Mouse (Mus musculus): ENCODE measurements around the gene Slc35e3.
"Not testable (repeated sequence)": the region's sequence is repeated elsewhere in the genome, so short reads cannot be mapped to it uniquely, and the experiment has no call there.

Slc35e3 gene

GRCm38 (mm10) chr10:117712871-117713270 is 33.3 kb downstream of the Slc35e3 start:
- DNase-seq (ENCODE audit: low spot score) = no peak

GRCm38 (mm10) chr10:117712191-117712754 is 33.9 kb downstream of the Slc35e3 start:
- DNase-seq (ENCODE audit: low spot score) = no peak

- no peak for DNase-seq (ENCODE audit: low spot score)
Observed at GRCm38 (mm10) chr10:117711408-117711807, 34.8 kb downstream of the Slc35e3 start.

DNA sequence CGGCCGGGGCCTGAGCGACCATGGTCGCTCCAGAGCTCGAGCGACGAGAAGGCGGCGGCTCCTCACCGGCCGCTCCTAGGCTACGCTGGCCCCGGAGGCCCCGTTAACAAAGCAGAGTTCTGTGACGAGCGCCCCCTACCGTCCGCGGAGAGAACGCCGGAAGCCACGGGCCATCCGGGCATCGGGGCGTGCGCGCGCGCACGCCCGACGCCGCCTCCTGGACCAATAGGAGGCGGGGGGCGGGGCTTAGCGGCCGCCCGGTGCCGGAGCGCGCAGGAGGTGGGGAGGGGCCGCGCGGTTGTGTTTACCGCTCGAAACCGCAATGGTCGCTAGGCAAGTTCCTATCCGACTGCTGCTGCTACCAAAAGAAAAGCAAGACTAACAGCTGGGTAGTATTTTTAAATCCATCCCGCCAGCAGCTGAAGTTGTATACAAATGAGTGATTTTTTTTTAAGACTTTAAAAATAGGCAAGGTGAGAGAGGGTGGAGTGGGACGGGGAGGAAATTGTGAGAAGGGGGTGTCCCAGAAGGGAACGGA is 35.5 kb downstream of the Slc35e3 start, which contains the start of gene Mdm2:
Gene Mdm2, minus strand, starts transcription at position 155 of the 538 bp plus-strand sequence.
- peak; percentile 98 for DNase-seq (ENCODE audit: low spot score)

GRCm38 (mm10) chr10:117709930-117710603 is 36.1 kb downstream of the Slc35e3 start:
- DNase-seq (ENCODE audit: low spot score) = peak; percentile 64

DNA sequence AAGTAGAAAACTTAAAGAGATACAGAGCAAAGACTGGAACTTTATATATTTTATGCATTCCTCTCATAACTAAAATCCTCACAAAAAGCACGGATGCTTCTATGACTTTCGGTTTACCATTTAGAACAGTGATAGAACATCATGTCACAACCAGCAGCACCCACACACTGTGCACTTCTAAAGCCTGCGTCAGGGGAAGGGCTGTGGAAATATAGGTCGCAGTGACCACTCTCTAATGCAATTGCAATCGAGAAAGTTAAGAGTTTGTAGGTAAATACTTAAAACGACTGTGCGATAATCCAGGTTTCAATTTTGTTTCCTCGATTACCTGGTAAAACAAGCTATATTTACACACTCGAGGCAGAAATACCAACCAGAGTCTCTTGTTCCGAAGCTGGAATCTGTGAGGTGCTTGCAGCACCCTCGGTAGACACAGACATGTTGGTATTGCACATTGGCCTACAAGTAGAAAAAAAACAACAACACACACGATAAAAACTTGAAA is 36.8 kb downstream of the Slc35e3 start:
- no peak for DNase-seq (ENCODE audit: low spot score)

DNA sequence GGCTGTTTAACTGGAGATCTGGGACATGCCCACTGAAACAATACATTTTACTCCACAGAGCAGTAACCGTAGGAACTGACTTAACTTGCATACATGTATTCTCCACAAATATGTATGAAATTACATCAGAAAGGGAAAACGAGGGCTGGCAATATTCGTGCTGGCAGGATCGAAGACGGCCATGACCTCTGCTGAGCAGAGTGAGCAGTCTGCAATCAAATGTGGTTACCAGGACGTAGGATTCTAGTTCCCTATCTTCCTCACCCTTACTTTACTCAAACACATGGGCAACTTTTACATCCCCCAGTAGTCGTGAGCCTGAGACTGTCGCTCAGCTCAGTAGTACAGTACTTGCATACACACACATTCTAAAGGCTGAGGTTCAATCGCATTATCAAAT is 37.3 kb downstream of the Slc35e3 start:
- DNase-seq (ENCODE audit: low spot score) = no peak

- no peak for DNase-seq (ENCODE audit: low spot score)
Observed at GRCm38 (mm10) chr10:117708376-117708775, 37.8 kb downstream of the Slc35e3 start.

- no peak for DNase-seq (ENCODE audit: low spot score)
Observed at GRCm38 (mm10) chr10:117707114-117707838, 38.9 kb downstream of the Slc35e3 start.

DNA sequence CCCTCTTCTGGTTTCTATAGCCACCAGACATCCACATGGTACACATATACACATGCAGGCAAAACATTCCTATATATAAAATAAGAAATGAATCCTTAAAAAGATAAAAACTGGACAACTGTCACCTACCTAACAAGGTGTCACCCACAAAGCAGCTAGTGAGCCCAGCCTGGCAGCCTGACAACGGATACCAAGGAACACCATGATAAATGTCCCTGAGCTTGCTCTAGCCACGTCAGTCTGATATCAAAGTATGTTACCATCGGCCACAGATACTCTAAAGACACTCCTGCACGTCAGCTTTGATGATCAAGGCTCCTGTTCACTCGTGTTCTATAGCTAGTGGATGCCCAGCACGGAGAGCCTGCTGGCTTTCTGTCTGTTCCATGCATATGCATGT is 39.7 kb downstream of the Slc35e3 start:
- no peak for DNase-seq (ENCODE audit: low spot score)

DNA sequence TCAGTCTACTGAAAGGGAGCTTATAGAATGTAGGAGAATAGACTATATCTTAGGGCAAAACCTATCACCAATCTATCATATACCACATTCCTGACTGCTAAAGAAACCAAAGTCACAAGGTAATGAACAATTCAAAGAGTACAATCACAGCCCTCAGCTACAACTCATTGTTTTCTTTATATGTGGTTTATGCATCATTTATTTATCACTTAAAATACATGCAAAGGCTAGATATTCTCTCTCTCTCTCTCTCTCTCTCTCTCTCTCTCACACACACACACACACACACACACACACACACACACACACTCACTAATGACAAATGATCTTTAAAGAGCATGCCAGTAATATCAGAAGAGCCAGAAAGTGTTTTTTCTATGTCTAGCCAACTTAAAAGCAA is 40.4 kb downstream of the Slc35e3 start:
- DNase-seq (ENCODE audit: low spot score) = no peak

GRCm38 (mm10) chr10:117704964-117705335 is 41.2 kb downstream of the Slc35e3 start:
- DNase-seq (ENCODE audit: low spot score) = no peak

DNA sequence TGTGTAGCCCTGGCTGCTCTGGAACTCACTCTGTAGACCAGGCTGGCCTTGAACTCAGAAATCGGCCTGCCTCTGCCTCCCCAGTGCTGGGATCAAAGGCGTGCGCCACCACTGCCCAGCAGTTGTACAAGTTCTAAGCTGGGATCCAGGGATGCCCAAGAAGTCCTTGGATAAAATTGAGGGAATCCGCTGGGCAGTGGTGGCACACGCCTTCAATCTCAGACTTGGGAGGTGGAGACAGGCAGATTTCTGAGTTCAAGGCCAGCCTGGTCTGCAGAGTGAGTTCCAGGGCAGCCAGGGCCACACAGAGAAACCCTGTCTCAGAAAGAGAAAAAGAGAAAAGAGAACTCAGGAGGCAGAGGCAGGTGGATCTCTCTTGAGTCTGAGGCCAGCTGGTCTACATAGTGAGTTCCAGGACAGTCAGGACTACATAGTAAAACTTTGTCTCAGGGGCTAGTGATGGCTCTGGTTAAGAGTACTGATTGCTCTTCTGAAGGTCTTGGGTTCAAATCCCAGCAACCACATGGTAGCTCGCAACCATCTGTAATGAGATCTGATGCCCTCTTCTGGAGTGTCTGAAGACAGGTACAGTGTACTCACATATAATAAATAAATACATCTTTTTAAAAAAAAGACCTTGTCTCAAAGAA is 41.7 kb downstream of the Slc35e3 start:
- DNase-seq (ENCODE audit: low spot score) = not testable (repeated sequence)

DNA sequence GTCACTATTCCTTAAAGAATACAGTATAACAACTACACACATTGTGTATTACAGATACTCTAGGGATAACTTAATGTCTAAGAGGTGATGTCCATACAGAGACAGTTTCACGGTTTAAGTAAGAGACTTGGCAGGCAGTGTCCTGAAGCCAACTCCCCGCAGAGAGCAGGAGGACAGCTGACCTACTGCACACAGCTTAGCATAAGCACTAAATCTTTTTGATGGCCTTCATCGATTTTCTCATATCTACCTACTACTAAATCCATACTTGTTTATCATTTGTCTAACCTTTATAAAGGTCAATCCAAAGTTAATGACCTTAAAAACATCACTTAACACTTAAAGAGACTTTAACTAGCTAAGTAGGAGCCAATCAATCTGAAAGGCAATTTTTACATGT is 42.7 kb downstream of the Slc35e3 start:
- DNase-seq (ENCODE audit: low spot score) = no peak

DNA sequence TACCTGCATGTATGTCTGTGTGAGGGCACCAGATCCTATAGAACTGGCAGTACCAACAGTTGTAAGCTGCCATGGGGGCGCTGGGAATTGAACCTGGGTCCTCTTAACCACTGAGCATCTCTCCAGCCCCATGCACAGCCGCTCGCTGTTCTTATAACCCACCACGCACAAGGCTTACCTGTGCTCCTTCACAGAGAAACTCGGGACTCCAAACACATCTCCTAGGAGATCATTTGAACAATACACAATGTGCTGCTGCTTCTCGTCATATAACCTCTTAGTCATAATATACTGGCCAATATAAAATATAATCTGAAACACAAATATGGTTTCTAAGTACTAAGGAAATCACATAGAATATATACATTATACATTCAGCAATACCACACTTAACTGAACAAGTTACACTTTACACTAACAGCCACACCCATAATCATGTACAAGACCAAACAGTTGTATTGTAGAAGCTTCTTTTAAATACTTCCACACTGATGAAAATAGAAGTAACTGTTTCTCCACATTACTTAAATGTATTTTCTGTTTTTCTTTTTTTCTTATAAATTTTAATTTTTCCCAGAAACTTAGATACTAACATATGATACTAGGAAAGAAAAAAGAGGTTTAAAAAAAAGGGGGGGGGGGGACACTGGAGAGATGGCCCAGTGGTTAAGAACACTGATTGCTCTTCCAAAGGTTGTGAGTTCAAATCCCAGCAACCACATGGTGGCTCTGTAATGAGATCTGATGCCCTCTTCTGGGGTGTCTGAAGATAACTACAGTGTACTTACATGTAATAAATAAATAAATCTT is 43.9 kb downstream of the Slc35e3 start:
- DNase-seq (ENCODE audit: low spot score) = no peak

- no peak for DNase-seq (ENCODE audit: low spot score)
Observed at GRCm38 (mm10) chr10:117701034-117701829, 44.9 kb downstream of the Slc35e3 start.

DNA sequence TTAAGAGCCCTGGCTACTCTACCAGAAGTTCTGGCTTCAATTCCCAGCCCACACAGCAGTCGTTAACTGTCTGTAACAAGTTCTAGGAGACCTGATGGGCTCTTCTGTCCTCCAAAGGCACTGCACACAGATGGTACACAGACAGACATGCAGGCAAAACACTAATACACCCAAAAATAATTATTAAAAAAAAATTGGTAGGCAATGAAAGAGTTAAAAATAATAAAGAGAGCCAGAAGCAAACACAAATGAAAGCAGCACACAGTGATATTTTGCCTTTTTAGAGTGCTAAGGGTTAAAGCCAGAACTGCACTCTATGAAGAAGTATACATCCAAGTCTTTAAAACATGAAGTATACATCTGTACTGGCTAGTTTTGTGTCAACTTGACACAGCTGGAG is 45.7 kb downstream of the Slc35e3 start:
- DNase-seq (ENCODE audit: low spot score) = no peak

DNA sequence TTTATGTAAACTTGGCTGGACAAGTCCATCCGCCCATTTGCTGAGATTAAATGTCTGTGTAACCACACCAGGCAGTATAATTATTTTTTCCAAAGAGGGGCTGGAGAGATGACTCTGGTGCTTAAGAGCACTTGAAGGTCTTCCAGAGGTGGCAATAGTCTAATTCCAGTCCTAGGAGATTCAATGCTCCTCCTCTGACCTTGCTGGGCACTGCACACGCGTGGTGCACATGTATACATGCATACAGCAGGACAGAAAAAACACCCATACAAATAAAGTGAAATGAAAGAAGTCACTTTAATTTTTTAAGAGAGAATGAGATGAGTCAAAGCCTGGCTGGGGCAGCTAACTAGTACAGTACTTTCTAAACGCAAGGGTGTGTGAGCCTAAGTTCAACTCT is 46.3 kb downstream of the Slc35e3 start:
- DNase-seq (ENCODE audit: low spot score) = no peak

- DNase-seq (ENCODE audit: low spot score) = no peak
Observed at GRCm38 (mm10) chr10:117698313-117699138, 47.6 kb downstream of the Slc35e3 start.

Measured in ovary, postnatal 14 days (tissue).